Mouse (Mus musculus) lung, postnatal 14 days (tissue): ENCODE measurements at regions not wholly inside any gene's neighbourhood (a gene's known extent, or its start where the extent isn't known, plus 50 kb on each side); places are given as distances from the start of the nearest gene placed in this dataset.

Experiments used
- DNase-seq: peaks from one replicate; pipeline ENCODE4 v3.0.0; 2021

- DNase-seq, result peak; percentile 88
Observed at GRCm38 (mm10) chr4:150724823-150725222, 72.8 kb upstream of the Slc45a1 start.

GRCm38 (mm10) chr4:150721619-150722283 lies 69.8 kb upstream of the Slc45a1 start:
- DNase-seq, result no peak

- DNase-seq, result no peak
Observed at GRCm38 (mm10) chr4:150717866-150718265, 65.9 kb upstream of the Slc45a1 start.

- no peak for DNase-seq
Observed at GRCm38 (mm10) chr4:150715051-150715450, 63.1 kb upstream of the Slc45a1 start.

- no peak for DNase-seq
Observed at GRCm38 (mm10) chr4:150713291-150713690, 61.3 kb upstream of the Slc45a1 start.

GRCm38 (mm10) chr4:150712856-150713255 lies 60.9 kb upstream of the Slc45a1 start:
- DNase-seq, result no peak

- no peak for DNase-seq
Observed at GRCm38 (mm10) chr4:150711646-150712045, 59.7 kb upstream of the Slc45a1 start.

- no peak for DNase-seq
Observed at GRCm38 (mm10) chr4:150709391-150710130, 57.6 kb upstream of the Slc45a1 start.

GRCm38 (mm10) chr4:150708572-150708984 lies 56.6 kb upstream of the Slc45a1 start:
- DNase-seq, result no peak

- peak; percentile 58 for DNase-seq
Observed at GRCm38 (mm10) chr4:150707725-150708571, 56.0 kb upstream of the Slc45a1 start.

- DNase-seq, result peak; percentile 66
Observed at GRCm38 (mm10) chr4:150706793-150707724, 55.1 kb upstream of the Slc45a1 start.

GRCm38 (mm10) chr4:150706291-150706690 lies 54.3 kb upstream of the Slc45a1 start:
- DNase-seq, result no peak

- DNase-seq, result no peak
Observed at GRCm38 (mm10) chr4:150703266-150703665, 51.3 kb upstream of the Slc45a1 start.
